Mouse (Mus musculus) neural tube, embryonic 12.5 days (tissue): ENCODE measurements around the gene Tecpr2. TPM values are rescaled to one million over a fixed set of nuclear protein-coding genes. Genes with fewer than 3 reads are reported as not detected.

ENCODE experiments used
- ATAC-seq: fragments of 200-750 bp; cut with Nextera tagmentation; 2 replicates; pipeline ENCODE4 v1.8.0; 2017; ENCODE audit warnings: low read depth, mild to moderate bottlenecking, moderate TSS enrichment, moderate library complexity; ENCODE audit not compliant: low FRiP score
- H3K27ac ChIP-seq: fragments of 300-500 bp; sonication (generic); 2 replicates; pipeline ENCODE4 v1.5.1; 2016
- H3K27me3 ChIP-seq: fragments of 300-500 bp; sonication (generic); replicated peaks from 2 replicates; pipeline ENCODE4 v1.6.1; 2016; ENCODE audit warnings: mild to moderate bottlenecking
- H3K36me3 ChIP-seq: fragments of 300-500 bp; sonication (generic); 2 replicates; pipeline ENCODE4 v1.6.1; 2016; ENCODE audit warnings: mild to moderate bottlenecking
- H3K4me1 ChIP-seq: fragments of 300-500 bp; sonication (generic); 2 replicates; pipeline ENCODE4 v1.6.1; 2016
- H3K4me2 ChIP-seq: fragments of 300-500 bp; sonication (generic); replicated peaks from 2 replicates; pipeline ENCODE4 v1.6.1; 2016; ENCODE audit warnings: mild to moderate bottlenecking
- H3K4me3 ChIP-seq: fragments of 300-500 bp; sonication (generic); 2 replicates; pipeline ENCODE4 v1.5.1; 2016
- H3K9ac ChIP-seq: fragments of 300-500 bp; sonication (generic); 2 replicates; pipeline ENCODE4 v1.6.1; 2016; ENCODE audit warnings: mild to moderate bottlenecking
- H3K9me3 ChIP-seq: fragments of 300-500 bp; sonication (generic); 2 replicates; pipeline ENCODE4 v1.6.1; 2016; ENCODE audit warnings: mild to moderate bottlenecking
- WGBS: fragments of 180-500 bp; shearing (Covaris S2); methylation state at CpG from one replicate; pipeline ENCODE4 v1.1.7; 2016; 5-methylcytosine and 5-hydroxymethylcytosine counted together
- polyA plus RNA-seq: library from polyadenylated mRNA; unstranded; fragments of >200 nt; fragmentation: Nextera tagmentation; extraction: Ambion mirVana; gene quantifications from 2 replicates; pipeline ENCODE4 v1.2.1, GENCODE M21; 2016

Tecpr2 gene
- polyA plus RNA-seq, 1 experiment from 2014 or later = 7.6 TPM

- H3K4me1 ChIP-seq = peaks cover 17% of the 10 kb centered on the region; the same call in 1 of the 2 replicates
- WGBS = 71% methylated on average over 6 of the region's 6 CpGs
- no peaks in the 10 kb centered on the region for H3K27me3 ChIP-seq
- H3K27ac ChIP-seq = no peak overlapping the region
- H3K9ac ChIP-seq = no peak overlapping the region
- H3K36me3 ChIP-seq = no peaks in the 10 kb centered on the region
- no peak overlapping the region for H3K4me3 ChIP-seq
- H3K4me2 ChIP-seq = no peak overlapping the region
- H3K9me3 ChIP-seq = no peaks in the 10 kb centered on the region
- no peak for ATAC-seq
These were observed 116.7 kb downstream of the Tecpr2 start for GRCm38 (mm10) chr12:111005803-111006202.

GRCm38 (mm10) chr12:111006339-111006738 is 117.3 kb downstream of the Tecpr2 start:
- no peak overlapping the region for H3K27ac ChIP-seq
- no peaks in the 10 kb centered on the region for H3K36me3 ChIP-seq
- H3K4me3 ChIP-seq = no peak overlapping the region
- peaks cover 17% of the 10 kb centered on the region; the same call in 1 of the 2 replicates for H3K4me1 ChIP-seq
- H3K9ac ChIP-seq = no peak overlapping the region
- no peak for ATAC-seq
- no peak overlapping the region for H3K4me2 ChIP-seq
- 71% methylated on average over 5 of the region's 5 CpGs for WGBS
- H3K9me3 ChIP-seq = no peaks in the 10 kb centered on the region
- no peaks in the 10 kb centered on the region for H3K27me3 ChIP-seq

- no peaks in the 10 kb centered on the region for H3K27me3 ChIP-seq
- no peak for ATAC-seq
- no peak overlapping the region for H3K27ac ChIP-seq
- no peak overlapping the region for H3K4me3 ChIP-seq
- peaks cover 17% of the 10 kb centered on the region; the same call in 1 of the 2 replicates for H3K4me1 ChIP-seq
- H3K9me3 ChIP-seq = no peaks in the 10 kb centered on the region
- no peak overlapping the region for H3K4me2 ChIP-seq
- no peak overlapping the region for H3K9ac ChIP-seq
- WGBS = 79% methylated on average over 14 of the region's 14 CpGs
- no peaks in the 10 kb centered on the region for H3K36me3 ChIP-seq
These were observed 118.4 kb downstream of the Tecpr2 start for GRCm38 (mm10) chr12:111007134-111008103.

GRCm38 (mm10) chr12:111008500-111009490 is 119.7 kb downstream of the Tecpr2 start:
- H3K4me1 ChIP-seq = peaks cover 17% of the 10 kb centered on the region; the same call in 1 of the 2 replicates
- H3K27me3 ChIP-seq = no peaks in the 10 kb centered on the region
- no peaks in the 10 kb centered on the region for H3K9me3 ChIP-seq
- WGBS = 71% methylated on average over 11 of the region's 11 CpGs
- no peak for ATAC-seq
- H3K36me3 ChIP-seq = no peaks in the 10 kb centered on the region
- no peak overlapping the region for H3K9ac ChIP-seq
- H3K27ac ChIP-seq = no peak overlapping the region
- H3K4me3 ChIP-seq = no peak overlapping the region
- H3K4me2 ChIP-seq = no peak overlapping the region

GRCm38 (mm10) chr12:111009615-111010257 is 120.7 kb downstream of the Tecpr2 start:
- no peak for ATAC-seq
- no peak overlapping the region for H3K27ac ChIP-seq
- H3K4me3 ChIP-seq = no peak overlapping the region
- no peaks in the 10 kb centered on the region for H3K27me3 ChIP-seq
- WGBS = 80% methylated on average over 6 of the region's 6 CpGs
- no peaks in the 10 kb centered on the region for H3K36me3 ChIP-seq
- no peaks in the 10 kb centered on the region for H3K9me3 ChIP-seq
- H3K4me1 ChIP-seq = peaks cover 17% of the 10 kb centered on the region; the same call in 1 of the 2 replicates
- H3K9ac ChIP-seq = no peak overlapping the region
- no peak overlapping the region for H3K4me2 ChIP-seq

- H3K27ac ChIP-seq = no peak overlapping the region
These were observed 127.7 kb downstream of the Tecpr2 start for GRCm38 (mm10) chr12:111016807-111017206.

GRCm38 (mm10) chr12:111018068-111018467 is 129.0 kb downstream of the Tecpr2 start:
- Histone ChIP-seq H3K9ac (no peak overlapping the region), H3K27me3 (no peaks in the 10 kb centered on the region), H3K4me3 (no peak overlapping the region), H3K4me1 (no peaks in the 10 kb centered on the region), H3K9me3 (no peaks in the 10 kb centered on the region), H3K36me3 (no peaks in the 10 kb centered on the region), H3K27ac (no peak overlapping the region), H3K4me2 (no peak overlapping the region)
- ATAC-seq = no peak
- WGBS = 92% methylated on average over 11 of the region's 11 CpGs

More at GRCm38 (mm10) chr12:111016807-111017206, 127.7 kb downstream of the Tecpr2 start:
- no peaks in the 10 kb centered on the region for H3K4me1 ChIP-seq
- ATAC-seq = no peak
- no peaks in the 10 kb centered on the region for H3K9me3 ChIP-seq
- 88% methylated on average over 3 of the region's 3 CpGs for WGBS
- no peaks in the 10 kb centered on the region for H3K27me3 ChIP-seq
- no peak overlapping the region for H3K4me3 ChIP-seq
- H3K36me3 ChIP-seq = no peaks in the 10 kb centered on the region
- H3K9ac ChIP-seq = no peak overlapping the region
- no peak overlapping the region for H3K4me2 ChIP-seq

GRCm38 (mm10) chr12:111019086-111019485 is 130.0 kb downstream of the Tecpr2 start:
- H3K27ac ChIP-seq = no peak overlapping the region
- H3K4me2 ChIP-seq = no peak overlapping the region
- H3K27me3 ChIP-seq = no peaks in the 10 kb centered on the region
- no peaks in the 10 kb centered on the region for H3K36me3 ChIP-seq
- no peak overlapping the region for H3K9ac ChIP-seq
- WGBS = 90% methylated on average over 2 of the region's 2 CpGs
- ATAC-seq = no peak
- no peaks in the 10 kb centered on the region for H3K4me1 ChIP-seq
- no peak overlapping the region for H3K4me3 ChIP-seq
- no peaks in the 10 kb centered on the region for H3K9me3 ChIP-seq

- Histone ChIP-seq H3K4me1 (no peaks in the 10 kb centered on the region), H3K4me3 (no peak overlapping the region), H3K9ac (no peak overlapping the region), H3K36me3 (no peaks in the 10 kb centered on the region), H3K9me3 (no peaks in the 10 kb centered on the region), H3K4me2 (no peak overlapping the region), H3K27me3 (no peaks in the 10 kb centered on the region), H3K27ac (no peak overlapping the region)
- no peak for ATAC-seq
- WGBS = 21% methylated on average over 1 of the region's 1 CpGs
These were observed 132.1 kb downstream of the Tecpr2 start for GRCm38 (mm10) chr12:111021138-111021537.

GRCm38 (mm10) chr12:111021577-111021976 is 132.5 kb downstream of the Tecpr2 start:
- Histone ChIP-seq H3K27me3 (no peaks in the 10 kb centered on the region), H3K36me3 (no peaks in the 10 kb centered on the region), H3K4me2 (no peak overlapping the region), H3K27ac (no peak overlapping the region), H3K9me3 (no peaks in the 10 kb centered on the region), H3K4me1 (no peaks in the 10 kb centered on the region), H3K9ac (no peak overlapping the region), H3K4me3 (no peak overlapping the region)
- no peak for ATAC-seq
- WGBS = 79% methylated on average over 3 of the region's 3 CpGs
